Mouse (Mus musculus): ENCODE results near the gene Dlgap1.

The Dlgap1 gene

DNA sequence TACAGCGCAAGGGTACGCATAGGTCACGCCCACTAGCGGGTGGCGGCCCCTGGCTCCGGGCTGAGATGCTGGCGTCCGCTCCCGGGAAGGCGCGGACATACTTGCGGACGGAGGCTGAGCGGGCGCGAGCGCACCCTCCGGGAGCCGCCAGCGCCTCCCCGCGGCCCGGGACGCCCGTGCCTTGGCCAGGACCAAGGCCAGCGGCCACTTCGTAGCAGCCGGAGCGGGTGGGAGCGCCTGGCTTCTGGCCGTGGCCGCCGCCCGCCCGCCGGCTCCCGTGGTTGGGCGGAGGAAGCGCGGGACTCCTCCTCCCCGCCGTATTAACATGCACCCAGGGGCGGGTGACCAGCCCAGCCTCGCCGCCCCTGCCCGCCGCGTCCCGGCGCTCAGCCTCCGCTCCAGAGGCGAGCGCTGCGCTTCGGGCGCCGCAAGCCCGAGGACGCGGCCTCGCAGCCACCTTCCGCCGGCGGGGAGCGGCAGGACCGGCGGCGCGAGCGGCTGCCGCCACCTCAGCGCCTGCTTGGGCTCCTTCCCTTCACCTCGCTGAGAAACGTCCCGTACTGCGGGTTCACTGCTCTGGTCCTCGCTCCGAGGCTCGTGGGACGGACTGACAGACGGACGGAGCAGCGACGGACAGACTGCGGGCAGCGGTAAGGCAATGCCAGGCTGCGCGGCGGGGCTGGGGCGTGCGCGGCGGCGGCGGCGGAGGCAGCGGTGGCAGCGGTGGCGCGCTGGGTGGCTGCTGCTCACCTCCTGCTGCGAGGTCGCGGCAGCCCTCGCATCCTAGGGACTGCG is at the start of gene Dlgap1:
TSS of gene Dlgap1 (plus strand) at position 53 of the 795 bp plus-strand sequence.
- DNase-seq (ENCODE audit: low read depth), result no peak

DNA sequence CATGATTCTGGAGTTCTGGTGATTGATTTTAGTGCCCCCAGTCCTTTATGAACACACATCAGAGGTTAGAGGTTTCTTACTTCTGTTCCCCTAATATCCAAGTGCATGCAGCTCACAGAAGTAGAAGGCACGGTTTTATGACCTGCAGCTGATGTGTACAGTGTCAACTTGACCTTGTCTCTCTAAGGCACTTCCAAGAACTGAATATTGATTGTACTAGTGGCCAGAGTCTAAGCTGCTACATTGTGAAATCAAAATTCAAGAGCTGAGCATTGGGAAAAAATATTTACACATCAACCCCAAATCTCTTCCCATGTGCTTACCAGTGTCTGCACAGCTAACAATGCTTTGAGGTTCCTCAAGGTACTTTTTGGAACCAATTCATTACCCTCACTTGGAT is 13.9 kb upstream of the Dlgap1 start:
- no peak for DNase-seq (ENCODE audit: low read depth)

DNA sequence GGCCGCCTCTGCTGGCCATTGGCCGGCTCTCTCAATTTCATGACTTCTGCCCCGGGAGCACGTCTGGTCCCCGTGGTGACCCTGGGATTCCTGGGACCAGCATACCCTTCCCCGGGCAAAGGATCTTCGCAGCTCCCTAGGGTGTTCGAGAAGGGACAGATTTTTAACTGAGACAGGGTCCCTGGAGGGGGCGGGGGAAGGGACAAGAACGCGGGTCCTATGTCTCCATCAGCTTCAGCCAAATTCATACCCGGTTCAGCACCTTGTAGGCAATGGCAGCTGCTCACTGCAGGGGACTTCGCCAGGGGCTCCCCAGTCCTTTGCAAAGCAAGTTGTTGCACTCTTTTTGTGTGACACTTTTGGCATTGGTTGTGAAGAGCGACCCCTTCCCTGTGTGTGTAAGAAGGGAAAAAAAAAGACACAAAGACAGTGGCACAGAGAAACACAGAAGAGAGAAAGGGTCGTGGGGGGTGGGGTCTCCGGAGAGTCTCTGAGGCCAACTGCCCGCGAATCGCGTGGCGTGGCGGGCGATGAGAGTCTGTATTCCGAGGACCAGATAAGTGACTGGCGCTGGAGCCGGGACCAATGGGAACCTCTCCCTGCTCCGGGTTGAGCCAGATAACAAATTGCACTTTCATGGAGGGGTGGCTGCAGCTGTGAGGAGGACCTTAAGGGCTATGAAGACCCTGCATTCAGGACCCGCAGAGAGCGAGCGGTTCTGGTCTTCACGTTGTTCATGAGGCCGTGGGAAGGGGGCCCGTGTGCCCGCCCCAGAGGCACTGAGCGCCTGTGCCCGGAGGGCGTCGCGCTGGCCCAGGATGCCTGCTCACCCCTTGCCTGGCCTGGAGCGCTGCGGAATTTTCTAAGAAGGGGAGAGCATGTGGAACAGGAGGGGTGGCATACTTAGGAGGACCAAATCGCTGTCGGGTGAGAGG is 1.2 kb downstream of the Dlgap1 start:
- no peak for DNase-seq (ENCODE audit: low read depth)

DNA sequence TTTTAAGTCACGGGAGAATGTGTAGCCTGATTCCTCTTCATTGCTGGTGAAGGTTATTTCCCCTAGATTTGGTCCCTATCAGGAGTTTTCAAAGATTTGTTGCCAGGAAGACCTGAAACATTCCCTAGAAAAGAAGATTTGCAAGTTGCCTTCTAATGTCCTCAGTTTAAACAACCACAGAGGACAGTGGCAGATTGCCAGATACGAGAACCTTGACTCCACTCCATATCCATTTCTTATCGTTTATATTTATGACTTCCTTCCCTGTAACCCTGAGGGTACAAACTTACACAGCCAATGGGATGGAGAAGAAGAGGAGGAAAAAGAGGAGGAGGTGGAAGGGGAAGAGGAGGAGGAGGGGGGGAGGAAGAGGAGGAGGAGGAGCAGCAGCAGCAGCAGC is 4.2 kb downstream of the Dlgap1 start:
- no peak for DNase-seq (ENCODE audit: low read depth)

DNA sequence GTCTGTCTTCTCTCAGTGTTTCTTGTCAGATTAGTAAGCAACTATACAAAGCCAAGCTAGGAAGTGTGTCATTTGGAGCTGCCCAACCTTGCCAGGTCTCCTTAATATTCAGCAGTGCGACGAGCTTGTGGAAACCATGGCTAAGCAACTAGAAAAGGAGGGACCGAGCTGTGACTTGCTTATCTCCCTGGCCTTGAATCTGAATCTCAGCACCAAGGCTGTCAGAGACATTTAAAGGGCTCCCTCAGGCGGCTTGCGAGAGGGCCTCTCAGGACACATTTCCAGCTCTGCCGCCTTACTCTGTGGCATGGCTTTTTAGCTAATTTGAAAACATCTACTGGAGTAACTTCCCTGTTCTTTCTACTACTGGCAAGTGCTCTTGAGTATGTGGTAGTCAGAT is 5.1 kb downstream of the Dlgap1 start:
- DNase-seq (ENCODE audit: low read depth), result no peak

DNA sequence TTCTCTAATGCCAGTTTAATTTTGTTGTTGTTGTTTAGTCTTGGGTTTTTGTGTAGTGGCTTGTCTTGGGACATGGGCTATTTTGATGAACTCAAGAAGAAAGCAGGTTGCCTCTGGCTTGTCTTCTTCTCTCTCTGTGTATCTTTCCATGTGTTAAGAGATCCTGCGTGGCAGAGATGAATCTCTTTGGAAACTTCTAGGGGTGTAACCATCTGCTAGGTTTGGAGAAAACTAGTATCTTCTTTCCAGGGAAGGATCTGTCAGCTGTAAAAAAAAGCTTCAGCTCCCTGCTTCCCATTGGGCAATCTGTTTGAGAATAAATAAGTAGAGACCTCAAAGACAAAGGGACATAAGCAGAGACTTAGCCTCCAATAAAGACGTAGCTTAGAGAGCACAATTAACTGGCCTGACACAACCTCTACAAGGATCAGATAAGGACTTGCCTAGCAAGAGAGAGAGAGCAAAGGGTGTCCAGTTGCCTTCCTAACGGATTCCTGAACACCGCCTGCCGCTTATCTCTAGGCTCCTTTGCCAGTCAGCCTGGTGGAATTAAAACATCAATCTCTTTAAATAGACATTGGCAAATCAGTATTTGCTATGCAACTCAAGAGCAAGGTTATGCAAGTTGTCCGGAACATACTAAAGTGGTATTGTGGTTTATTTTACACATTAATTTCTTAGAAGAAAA is 13.5 kb downstream of the Dlgap1 start:
- DNase-seq (ENCODE audit: low read depth), result no peak

DNA sequence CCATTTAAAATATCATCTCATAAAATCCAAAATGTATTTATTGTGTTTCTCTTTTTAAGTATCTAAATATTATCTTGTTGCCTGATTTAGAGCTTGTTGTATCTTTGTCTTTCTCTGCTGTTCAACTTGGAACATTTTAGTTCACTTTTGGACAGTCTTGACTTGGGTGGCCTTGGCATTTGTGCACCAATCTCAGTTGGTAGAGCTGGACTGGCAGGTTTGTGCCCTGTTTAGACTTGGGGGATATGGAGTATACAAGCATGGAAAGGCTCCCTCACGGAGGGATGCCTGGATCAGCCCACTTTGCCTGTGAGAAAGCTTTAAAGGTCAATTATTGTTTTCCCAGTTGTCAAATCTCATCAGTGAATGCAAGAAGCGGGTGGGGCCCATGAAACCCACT is 27.5 kb downstream of the Dlgap1 start:
- no peak for DNase-seq (ENCODE audit: low read depth)

DNA sequence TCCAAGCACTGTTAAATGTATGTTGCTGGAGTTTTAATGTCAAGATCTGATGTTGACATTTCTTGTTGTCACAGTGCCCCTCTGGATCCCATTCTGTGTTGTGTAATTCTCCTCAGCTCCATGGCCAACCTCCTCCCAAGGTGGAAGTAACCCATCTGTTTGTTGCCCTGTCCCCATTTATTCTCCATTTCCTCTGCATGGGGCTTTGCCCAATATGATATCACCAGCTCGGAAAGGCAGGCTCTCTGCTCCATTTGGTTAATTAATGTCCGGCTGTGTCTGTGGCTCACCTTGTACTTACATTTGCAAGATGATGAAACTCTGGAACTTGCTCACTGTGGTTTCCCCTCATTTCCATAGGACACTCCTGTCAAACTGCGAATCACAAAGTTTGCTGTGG is 33.2 kb downstream of the Dlgap1 start:
- no peak for DNase-seq (ENCODE audit: low read depth)

DNA sequence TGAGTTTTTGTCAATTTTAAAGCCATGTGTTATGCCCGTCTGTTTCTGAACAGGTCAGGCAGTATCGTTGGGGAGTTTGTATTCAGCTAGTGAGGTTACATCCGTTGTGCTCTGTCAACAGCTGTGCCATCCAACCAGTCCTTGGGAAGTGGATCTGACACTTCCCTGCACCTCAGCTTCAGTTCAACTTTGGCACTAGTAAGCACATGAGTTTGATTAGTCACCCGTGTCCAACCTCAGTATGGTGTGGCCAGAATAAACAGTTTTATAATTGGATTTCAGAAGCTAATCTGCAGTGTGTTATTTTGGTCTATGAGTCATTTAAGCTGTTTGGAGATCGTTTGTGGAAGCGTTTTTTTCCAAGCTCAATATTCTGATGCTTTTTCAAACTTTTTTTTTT is 35.8 kb downstream of the Dlgap1 start:
- no peak for DNase-seq (ENCODE audit: low read depth)

DNA sequence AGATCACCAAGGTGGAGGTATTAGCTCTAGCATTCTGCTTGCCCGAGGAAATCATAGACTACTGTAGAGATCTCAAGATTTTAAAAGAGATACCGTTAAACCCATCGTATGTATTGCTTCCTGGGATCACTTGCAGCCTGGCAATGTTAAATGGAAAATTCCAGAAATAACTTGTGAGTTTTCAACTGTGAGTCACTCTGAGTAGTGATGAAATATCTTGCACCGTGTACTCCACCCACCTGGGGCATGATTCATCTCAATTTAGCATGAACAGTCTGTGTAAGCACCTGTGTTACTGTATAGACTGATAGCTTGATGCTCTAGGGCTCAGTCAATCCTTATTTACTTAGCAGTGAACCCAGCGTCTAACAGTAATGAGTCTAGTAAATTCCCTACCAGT is 38.7 kb downstream of the Dlgap1 start:
- no peak for DNase-seq (ENCODE audit: low read depth)

DNA sequence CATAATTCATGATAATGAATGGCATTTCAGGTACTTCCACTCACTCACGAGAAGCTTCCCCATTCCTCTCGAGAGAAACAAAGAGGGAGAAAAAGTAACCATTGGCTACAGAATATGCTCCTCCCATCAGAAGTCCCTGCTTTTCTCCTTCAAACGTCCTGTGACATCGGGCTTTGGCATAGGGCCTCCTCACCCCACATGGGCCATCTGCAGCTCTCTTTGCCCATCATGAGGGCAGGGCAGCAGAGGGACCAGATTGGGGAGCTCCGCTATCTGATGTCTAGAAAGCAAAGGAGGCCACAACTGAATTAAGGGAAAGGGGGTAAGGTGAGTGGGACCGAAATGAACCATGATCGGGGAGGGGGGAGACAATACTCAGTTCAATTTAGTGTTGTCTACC is 47.6 kb downstream of the Dlgap1 start:
- no peak for DNase-seq (ENCODE audit: low read depth)

DNA sequence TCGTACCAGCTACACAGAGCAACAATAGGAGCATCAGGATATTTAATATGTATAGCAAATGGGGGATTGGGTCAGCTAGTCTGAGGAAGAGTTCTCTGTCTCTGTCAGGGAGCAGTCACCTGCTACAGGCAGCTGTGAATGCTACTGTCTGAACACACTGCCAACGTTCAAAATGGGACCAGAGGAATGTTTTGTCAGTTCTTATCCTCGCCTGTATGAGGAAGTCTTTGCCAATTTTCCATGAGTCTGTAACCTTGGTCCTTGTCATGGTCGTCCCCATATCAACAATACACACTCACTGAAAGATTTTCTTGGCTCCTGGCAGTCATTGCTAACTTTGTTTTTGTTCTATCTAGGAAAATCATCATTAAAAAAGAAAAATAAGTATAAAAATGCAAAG is 51.5 kb downstream of the Dlgap1 start:
- DNase-seq (ENCODE audit: low read depth), result no peak

DNA sequence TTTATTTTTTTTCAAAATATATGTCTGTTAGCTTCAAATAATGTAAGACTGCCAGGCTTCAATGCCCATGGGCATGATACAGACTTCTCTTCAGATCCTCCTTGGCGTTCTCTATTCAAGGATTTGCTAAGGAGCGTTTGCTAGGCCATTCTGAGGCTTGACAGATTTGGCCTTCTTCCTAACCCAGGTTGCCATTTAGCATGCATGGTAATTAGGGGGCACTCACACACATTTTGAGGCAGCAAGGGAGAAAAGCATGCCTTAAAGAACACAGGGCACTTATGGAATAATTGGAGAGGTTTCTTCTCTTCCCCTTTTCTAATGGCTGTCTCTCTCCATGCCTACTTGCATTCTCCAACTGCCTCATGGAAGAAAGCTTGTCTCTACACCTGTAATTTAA is 53.7 kb downstream of the Dlgap1 start:
- no peak for DNase-seq (ENCODE audit: low read depth)

DNA sequence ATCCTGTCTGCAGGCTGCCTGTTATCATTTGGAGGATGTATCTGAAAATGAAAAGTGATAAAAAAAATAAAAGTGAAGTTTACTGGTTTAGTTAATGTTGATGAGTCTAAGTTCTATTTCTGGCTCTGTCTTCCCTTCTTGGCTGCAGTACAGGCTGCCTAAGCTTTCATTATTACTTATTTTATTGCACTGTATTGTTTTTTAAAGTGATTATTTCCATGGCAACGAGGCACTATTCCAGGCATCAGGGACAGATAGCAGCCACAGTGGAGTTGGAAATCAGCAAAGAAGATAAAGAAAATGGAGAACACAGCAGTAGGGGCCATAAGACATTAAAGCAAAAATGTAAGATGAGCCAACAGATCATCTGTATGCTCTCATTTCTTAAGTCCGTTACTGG is 66.0 kb downstream of the Dlgap1 start:
- DNase-seq (ENCODE audit: low read depth), result no peak

DNA sequence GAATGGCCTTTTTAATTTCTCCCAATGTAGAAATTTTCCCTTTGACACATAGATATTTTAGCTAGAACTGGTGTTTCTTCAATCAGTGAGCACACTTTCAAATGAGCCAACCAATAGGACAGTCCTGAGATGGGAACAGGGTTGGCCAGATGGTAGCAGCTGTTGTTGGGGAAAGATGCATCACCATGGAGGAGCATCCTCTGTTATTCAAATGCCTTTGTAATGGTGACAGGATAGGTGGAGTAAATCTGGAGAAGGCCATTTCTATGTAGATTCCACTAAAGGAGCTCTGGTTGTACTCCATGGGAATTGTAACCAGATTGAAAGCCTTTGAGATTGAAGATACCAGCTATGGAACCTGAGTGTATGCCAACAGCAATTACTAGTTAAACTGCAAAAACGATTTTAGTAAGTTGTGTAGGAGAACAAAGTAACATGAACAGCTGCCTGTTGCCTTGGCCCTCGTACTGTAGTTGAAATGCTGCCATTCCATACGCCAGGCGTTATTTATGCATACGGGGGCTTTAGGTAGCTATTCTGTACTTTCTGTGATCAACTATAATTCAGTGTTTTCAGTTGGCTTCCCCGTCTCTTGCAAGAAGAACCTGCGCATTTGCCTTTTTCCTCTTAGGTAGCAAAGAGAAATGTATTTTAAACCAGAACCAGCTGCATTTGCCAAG is 72.0 kb downstream of the Dlgap1 start:
- DNase-seq (ENCODE audit: low read depth), result no peak

DNA sequence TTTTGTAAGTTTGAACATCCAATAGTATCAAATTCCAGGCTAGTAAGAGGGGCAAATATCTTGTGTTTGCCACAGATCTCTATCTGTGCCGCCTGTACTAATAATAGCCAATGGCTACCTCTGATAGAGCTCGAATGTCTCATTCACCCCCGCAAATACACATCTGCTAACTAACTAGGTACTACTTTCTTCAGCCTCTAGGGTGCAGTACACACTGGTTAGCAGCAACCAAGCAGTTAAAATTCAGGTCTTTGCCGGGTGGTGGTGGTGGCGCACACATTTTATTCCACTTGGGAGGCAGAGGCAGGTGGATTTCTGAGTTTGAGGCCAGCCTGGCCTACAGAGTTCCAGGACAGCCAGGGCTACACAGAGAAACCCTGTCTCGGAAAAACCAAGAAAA is 99.4 kb downstream of the Dlgap1 start:
- DNase-seq (ENCODE audit: low read depth), result no peak

DNA sequence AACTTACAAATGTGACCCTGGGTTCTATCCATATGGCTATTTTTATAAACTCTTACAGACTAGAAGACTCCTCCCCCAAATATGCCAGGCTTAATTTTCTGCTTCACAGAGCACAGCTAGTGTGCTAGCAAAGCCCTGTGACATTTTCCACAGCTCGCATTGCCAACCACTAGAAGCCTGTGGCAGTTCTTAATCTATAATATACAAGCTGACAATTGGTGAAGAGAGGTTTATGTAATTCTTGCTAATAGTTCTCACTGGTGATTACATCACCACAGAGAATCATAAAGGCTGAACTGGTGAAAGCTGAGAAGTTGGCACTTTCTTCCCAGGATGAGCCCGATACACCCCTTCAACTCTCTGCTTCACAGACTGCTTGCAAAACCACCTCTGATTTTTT is 103.2 kb downstream of the Dlgap1 start:
- DNase-seq (ENCODE audit: low read depth), result no peak

DNA sequence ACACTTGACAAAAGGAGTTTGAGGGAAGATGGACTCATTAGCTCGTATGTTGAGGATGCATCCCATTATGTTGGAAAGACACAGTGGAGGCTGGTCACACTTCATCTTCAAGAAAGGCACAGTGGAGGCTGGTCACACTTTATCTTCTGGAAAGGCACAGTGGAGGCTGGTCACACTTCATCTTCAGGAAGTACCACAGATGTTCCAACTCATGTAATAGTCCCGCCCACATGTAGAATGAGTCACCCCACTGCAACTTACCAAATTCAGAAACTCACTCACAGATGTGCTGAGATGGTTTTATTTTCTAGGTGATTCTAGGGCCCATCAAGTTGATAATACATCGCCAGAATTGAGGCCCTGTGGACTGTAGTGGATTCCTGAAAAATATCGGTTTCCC is 119.3 kb downstream of the Dlgap1 start:
- no peak for DNase-seq (ENCODE audit: low read depth)

DNA sequence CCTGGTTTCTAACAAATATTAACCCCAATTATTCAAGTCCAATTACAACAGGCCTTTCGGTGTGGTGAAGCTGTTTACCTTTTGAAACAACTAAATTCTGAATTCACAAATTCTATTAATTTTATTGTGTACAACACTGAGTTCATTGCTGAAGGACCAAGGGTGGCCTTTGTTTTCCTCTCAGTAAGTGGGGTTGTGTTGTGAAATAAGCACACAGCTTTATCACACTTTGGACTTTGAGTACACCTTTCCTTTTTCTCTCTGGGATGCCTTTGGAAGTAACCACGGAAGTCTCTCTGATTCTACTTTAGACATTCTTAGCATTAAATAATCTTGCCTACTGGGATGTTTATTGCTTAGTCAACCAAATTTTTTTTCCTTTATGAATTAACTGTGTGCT is 121.9 kb downstream of the Dlgap1 start:
- no peak for DNase-seq (ENCODE audit: low read depth)

DNA sequence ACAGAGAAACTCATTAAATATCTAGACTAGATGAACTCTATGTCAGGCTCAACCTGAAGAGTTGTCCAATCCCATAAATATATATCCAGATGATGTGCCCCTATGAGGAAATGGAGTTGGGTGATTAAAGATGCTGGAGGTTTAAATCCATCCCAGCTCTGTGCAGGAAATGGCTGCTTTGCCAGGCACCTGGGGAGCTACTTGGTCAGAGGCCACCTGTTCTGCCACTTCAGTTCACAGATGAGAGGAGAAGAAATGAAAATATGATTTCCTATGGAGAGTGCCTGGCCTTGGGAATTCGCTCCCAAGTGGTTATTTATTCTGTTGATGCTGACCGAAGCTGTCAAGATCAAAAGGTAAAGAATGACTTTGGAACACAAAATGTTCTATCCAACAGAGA is 160.3 kb downstream of the Dlgap1 start:
- no peak for DNase-seq (ENCODE audit: low read depth)

DNA sequence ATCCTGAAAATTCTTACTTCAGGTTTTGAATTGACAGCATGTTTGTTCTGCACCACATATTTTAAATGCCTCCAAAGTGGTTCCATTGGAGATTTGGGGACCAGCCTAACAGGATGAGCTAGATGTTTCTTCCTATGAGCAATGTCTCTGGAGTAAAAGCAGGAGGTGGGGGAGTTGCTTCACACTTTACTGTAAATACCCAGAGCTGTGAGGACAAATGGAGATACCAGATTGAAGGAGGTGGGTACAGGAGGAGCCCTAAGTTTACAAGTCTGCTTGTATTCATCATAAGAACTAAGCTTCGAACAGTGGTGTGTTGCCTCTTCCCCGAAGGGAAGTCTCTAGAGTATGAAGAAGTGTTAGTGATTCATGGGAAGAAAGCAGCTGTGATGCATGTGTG is 201.0 kb downstream of the Dlgap1 start:
- DNase-seq (ENCODE audit: low read depth), result no peak

DNA sequence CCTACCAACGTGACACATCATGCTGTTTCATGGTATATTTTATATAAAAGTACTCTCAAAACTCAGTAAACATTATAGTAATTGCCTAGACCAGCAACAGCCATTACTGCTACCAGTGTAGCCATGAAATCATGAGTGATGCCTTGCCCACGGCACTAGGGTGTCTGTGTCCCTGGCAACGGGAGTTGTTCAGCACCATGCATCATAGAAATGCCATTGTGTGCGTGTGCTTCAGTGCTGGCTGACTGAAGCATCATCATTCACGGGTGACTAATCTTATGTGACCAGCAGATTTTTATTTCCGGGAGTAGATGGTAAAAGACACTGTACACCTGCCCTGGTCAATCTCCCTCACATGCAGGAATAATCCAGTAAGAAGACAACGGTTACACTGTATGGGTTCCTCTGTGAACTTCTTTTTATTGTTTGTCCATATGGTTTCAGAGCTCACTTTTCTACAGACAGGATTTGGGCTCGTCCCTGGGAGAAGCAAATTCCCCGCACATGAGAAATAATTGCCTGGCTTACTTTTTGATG is 203.7 kb downstream of the Dlgap1 start:
- no peak for DNase-seq (ENCODE audit: low read depth)

All from induced T-regulatory cell, adult 2 months (primary cell).